9 mouse cellular contexts compared by ENCODE assay signal in genomic region chr1:59833723-59834122, GRCm38 (mm10).
A peak's percentile ranks its signal among the peaks of the same experiment; 100 is the strongest.
DNase-seq lines count a peak whose midpoint lies in the region; ATAC-seq lines count a peak whose summit lies in the region.
"Had no signal": no experiment of that assay in that cellular context is flagged by ENCODE, and none has a peak within 500 bp of the region (broad histone marks: within the 10 kb centered on the region; RNA-seq: fewer than 3 reads in every experiment).

No protein-coding gene starts in this region.

- no peaks in the 10 kb centered on the region for H3K36me3 ChIP-seq in hindbrain, embryonic 13.5 days

- 7% methylated on average over 2 of the region's 2 CpGs for WGBS in hindbrain, embryonic 13.5 days

- 0 out of 2 replicates have a peak, but pooled peaks have one; percentile 43 for ATAC-seq in hindbrain, embryonic 13.5 days (ENCODE audit: low FRiP score)
- no peak for ATAC-seq in inflammation-experienced regulatory T-cells, adult 6 months

- no peaks in the 10 kb centered on the region for H3K27me3 ChIP-seq in hindbrain, embryonic 13.5 days
- H3K27me3 ChIP-seq: megakaryocyte, embryonic 14.5 days had no signal

- peak overlapping the region; percentile 61 for H3K27ac ChIP-seq in hindbrain, embryonic 13.5 days

- no peak overlapping the region for H3K9ac ChIP-seq in hindbrain, embryonic 13.5 days

- H3K4me1 ChIP-seq in hindbrain, embryonic 13.5 days (replicated peaks): 0 out of 2 replicates have a peak, but pooled peaks cover 3% of the 10 kb centered on the region

- H3K9me3 ChIP-seq in hindbrain, embryonic 13.5 days: no peaks in the 10 kb centered on the region
- H3K9me3 ChIP-seq: megakaryocyte, embryonic 14.5 days had no signal

- no peak overlapping the region for H3K4me3 ChIP-seq in hindbrain, embryonic 13.5 days
- H3K4me3 ChIP-seq: megakaryocyte, embryonic 14.5 days had no signal

- peak; percentile 5 for DNase-seq in adipocyte (ENCODE audit: low spot score)
- DNase-seq in fibroblast of lung, adult 2 months (ENCODE audit: low read depth): peak; percentile 30
- DNase-seq in layer of hippocampus, postnatal 14 days (ENCODE audit: low spot score in 2 of 2): peak; percentile 5 to 39
- peak; percentile 84 for DNase-seq in lung, postnatal 25 days (ENCODE audit: low spot score)
- DNase-seq in thymus, postnatal 4 days: no peak
- no peak for DNase-seq in cerebellum, adult 9-11 months

- H3K4me2 ChIP-seq in hindbrain, embryonic 13.5 days: no peak overlapping the region

Comparison
In these comparisons a context has a peak if more than half of its experiments do, and no peak if none do; other contexts are left out.
1. DNase-seq: peak in adipocyte (single experiment), fibroblast of lung, adult 2 months (single experiment), layer of hippocampus, postnatal 14 days (2 of 2) and lung, postnatal 25 days (single experiment); none in thymus, postnatal 4 days (single experiment) and cerebellum, adult 9-11 months (single experiment).